Mouse (Mus musculus): ENCODE results near the gene Tdgf1. TPM values are rescaled to one million over a fixed set of nuclear protein-coding genes. Genes with fewer than 3 reads are reported as not detected.

Gene Tdgf1
- 0.02 TPM in 1 of 2 replicates, not detected in the other for polyA plus RNA-seq (2012; rRNA removed)

GRCm38 (mm10) chr9:110945926-110946325, at the start of gene Tdgf1:
Tdgf1 (minus strand) TSS chr9:110946158.

GRCm38 (mm10) chr9:110990204-110990603, 44.2 kb upstream of the Tdgf1 start, which contains the start of gene Rtp3:
Rtp3 (minus strand) TSS chr9:110990583.

GRCm38 (mm10) chr9:110951397-110951796, 5.4 kb upstream of the Tdgf1 start, which contains the start of gene Lrrc2:
Lrrc2 (plus strand) TSS chr9:110951545.

GRCm38 (mm10) chr9:110916786-110917185, 29.2 kb downstream of the Tdgf1 start, which contains the start of gene Fam240a:
Fam240a (minus strand) TSS chr9:110916861.

Other genes starting within 250 kb of the Tdgf1 start
- gene Myl3, start 204.3 kb downstream of the Tdgf1 start, polyA plus RNA-seq (2012; rRNA removed): 0.08 TPM in 1 of 2 replicates, not detected in the other
- gene Pth1r, start 199.0 kb downstream of the Tdgf1 start, polyA plus RNA-seq (2012; rRNA removed): 2.5 and 3.2 TPM in 2 replicates
- not detected in 2 replicates for gene Prss42, start 148.0 kb downstream of the Tdgf1 start, polyA plus RNA-seq (2012; rRNA removed)
- gene Prss44, start 132.2 kb downstream of the Tdgf1 start, polyA plus RNA-seq (2012; rRNA removed): not detected in 2 replicates
- not detected in 2 replicates for gene Prss43, start 119.5 kb downstream of the Tdgf1 start, polyA plus RNA-seq (2012; rRNA removed)
- 0.03 TPM in 1 of 2 replicates, not detected in the other for gene Prss45, start 111.6 kb downstream of the Tdgf1 start, polyA plus RNA-seq (2012; rRNA removed)
- gene Prss46, start 101.7 kb downstream of the Tdgf1 start, polyA plus RNA-seq (2012; rRNA removed): not detected in 2 replicates
- 1.5 and 1.6 TPM in 2 replicates for gene Prss50, start 88.2 kb downstream of the Tdgf1 start, polyA plus RNA-seq (2012; rRNA removed)
- 5.9 and 6.7 TPM in 2 replicates for gene Als2cl, start 66.3 kb downstream of the Tdgf1 start, polyA plus RNA-seq (2012; rRNA removed)
- 4.0 and 4.3 TPM in 2 replicates for gene Tmie, start 66.0 kb downstream of the Tdgf1 start, polyA plus RNA-seq (2012; rRNA removed)
- not detected in 2 replicates for gene Fam240a, start 29.3 kb downstream of the Tdgf1 start, polyA plus RNA-seq (2012; rRNA removed)
- 0.05 and 0.10 TPM in 2 replicates for gene Lrrc2, start 5.4 kb upstream of the Tdgf1 start, polyA plus RNA-seq (2012; rRNA removed)
- gene Rtp3, start 44.4 kb upstream of the Tdgf1 start, polyA plus RNA-seq (2012; rRNA removed): 39.5 and 40.2 TPM in 2 replicates
- 108 and 154 TPM in 2 replicates for gene Ltf, start 73.1 kb upstream of the Tdgf1 start, polyA plus RNA-seq (2012; rRNA removed)
- gene Ccrl2, start 111.4 kb upstream of the Tdgf1 start, polyA plus RNA-seq (2012; rRNA removed): 5.9 and 7.2 TPM in 2 replicates
- gene Lrrfip2, start 171.4 kb upstream of the Tdgf1 start, polyA plus RNA-seq (2012; rRNA removed): 14.7 and 16.1 TPM in 2 replicates

Data from liver, embryonic 18 days (tissue).